Mouse (Mus musculus): ENCODE data around the gene Islr.
A peak's percentile ranks its signal among the peaks of the same experiment; 100 is the strongest.
"Not testable (repeated sequence)": the region's sequence is repeated elsewhere in the genome, so short reads cannot be mapped to it uniquely, and the experiment has no call there.

The Islr gene

GRCm38 (mm10) chr9:58203516-58204447, at the start of gene Islr, which contains the start of gene Islr2:
TSS of gene Islr (minus strand) at chr9:58204306.
TSS of gene Islr2 (minus strand) at chr9:58204319.
- DNase-seq: peak; percentile 36 to 65

GRCm38 (mm10) chr9:58253805-58254122, 49.7 kb upstream of the Islr start:
- not testable (repeated sequence) for DNase-seq

- peak; percentile 90 to 95 for DNase-seq
Observed at GRCm38 (mm10) chr9:58253033-58253804, 49.1 kb upstream of the Islr start, which contains the start of gene Stoml1. TSS of gene Stoml1 (plus strand) at chr9:58253164.

- not testable (repeated sequence) for DNase-seq
Observed at GRCm38 (mm10) chr9:58250730-58251129, 46.6 kb upstream of the Islr start.

GRCm38 (mm10) chr9:58250322-58250721, 46.2 kb upstream of the Islr start:
- no peak for DNase-seq

GRCm38 (mm10) chr9:58249592-58250192, 45.6 kb upstream of the Islr start, which contains the start of gene Pml:
TSS of gene Pml (minus strand) at chr9:58249786.
- DNase-seq: peak; percentile 59 to 70

GRCm38 (mm10) chr9:58248746-58249413, 44.8 kb upstream of the Islr start:
- no peak for DNase-seq

- DNase-seq: peak; percentile 80 to 87
Observed at GRCm38 (mm10) chr9:58247064-58247759, 43.1 kb upstream of the Islr start.

- no peak for DNase-seq
Observed at GRCm38 (mm10) chr9:58246083-58246591, 42.0 kb upstream of the Islr start.

- DNase-seq: no peak
Observed at GRCm38 (mm10) chr9:58243696-58244095, 39.6 kb upstream of the Islr start.

GRCm38 (mm10) chr9:58242696-58243095, 38.6 kb upstream of the Islr start:
- DNase-seq: no peak

- DNase-seq: no peak
Observed at GRCm38 (mm10) chr9:58241780-58242485, 37.8 kb upstream of the Islr start.

GRCm38 (mm10) chr9:58234502-58235015, 30.5 kb upstream of the Islr start:
- no peak for DNase-seq

GRCm38 (mm10) chr9:58232374-58232773, 28.3 kb upstream of the Islr start:
- no peak for DNase-seq

- DNase-seq: no peak
Observed at GRCm38 (mm10) chr9:58231746-58232145, 27.6 kb upstream of the Islr start.

- no peak for DNase-seq
Observed at GRCm38 (mm10) chr9:58228777-58229466, 24.8 kb upstream of the Islr start.

GRCm38 (mm10) chr9:58225915-58226913, 22.1 kb upstream of the Islr start:
- peak; percentile 32 to 65 for DNase-seq

- DNase-seq: no peak
Observed at GRCm38 (mm10) chr9:58224356-58224755, 20.2 kb upstream of the Islr start.

Data from spleen, adult 18-20 months (tissue).